Mouse (Mus musculus): ENCODE results near the gene Tubgcp6.

Gene Tubgcp6

GRCm38 (mm10) chr15:89122649-89123366 is at the start of gene Tubgcp6:
TSS of gene Tubgcp6 (minus strand) at chr15:89123112.
- peak; percentile 95 for DNase-seq (ENCODE audit: low spot score)

GRCm38 (mm10) chr15:89172276-89172935 is 49.5 kb upstream of the Tubgcp6 start:
- DNase-seq (ENCODE audit: low spot score) = no peak

GRCm38 (mm10) chr15:89171526-89172051 is 48.7 kb upstream of the Tubgcp6 start:
- DNase-seq (ENCODE audit: low spot score) = no peak

- DNase-seq (ENCODE audit: low spot score) = no peak
Measured at GRCm38 (mm10) chr15:89170102-89170501, 47.2 kb upstream of the Tubgcp6 start.

GRCm38 (mm10) chr15:89169431-89169830 is 46.5 kb upstream of the Tubgcp6 start:
- DNase-seq (ENCODE audit: low spot score) = peak; percentile 89

GRCm38 (mm10) chr15:89168922-89169321 is 46.0 kb upstream of the Tubgcp6 start:
- no peak for DNase-seq (ENCODE audit: low spot score)

- DNase-seq (ENCODE audit: low spot score) = no peak
Measured at GRCm38 (mm10) chr15:89165478-89165877, 42.6 kb upstream of the Tubgcp6 start.

GRCm38 (mm10) chr15:89161397-89161796 is 38.5 kb upstream of the Tubgcp6 start:
- no peak for DNase-seq (ENCODE audit: low spot score)

- no peak for DNase-seq (ENCODE audit: low spot score)
Measured at GRCm38 (mm10) chr15:89158516-89158915, 35.6 kb upstream of the Tubgcp6 start.

- DNase-seq (ENCODE audit: low spot score) = peak; percentile 72
Measured at GRCm38 (mm10) chr15:89157954-89158353, 35.0 kb upstream of the Tubgcp6 start.

GRCm38 (mm10) chr15:89152312-89152711 is 29.4 kb upstream of the Tubgcp6 start:
- DNase-seq (ENCODE audit: low spot score) = no peak

- no peak for DNase-seq (ENCODE audit: low spot score)
Measured at GRCm38 (mm10) chr15:89150041-89150390, 27.1 kb upstream of the Tubgcp6 start.

GRCm38 (mm10) chr15:89149271-89150040 is 26.5 kb upstream of the Tubgcp6 start, which contains the start of gene Mapk11:
TSS of gene Mapk11 (minus strand) at chr15:89149628.
- DNase-seq (ENCODE audit: low spot score) = no peak

GRCm38 (mm10) chr15:89148496-89149270 is 25.8 kb upstream of the Tubgcp6 start:
- DNase-seq (ENCODE audit: low spot score) = no peak

- no peak for DNase-seq (ENCODE audit: low spot score)
Measured at GRCm38 (mm10) chr15:89147895-89148294, 25.0 kb upstream of the Tubgcp6 start.

- no peak for DNase-seq (ENCODE audit: low spot score)
Measured at GRCm38 (mm10) chr15:89147456-89147855, 24.5 kb upstream of the Tubgcp6 start.

- DNase-seq (ENCODE audit: low spot score) = no peak
Measured at GRCm38 (mm10) chr15:89147024-89147423, 24.1 kb upstream of the Tubgcp6 start.

GRCm38 (mm10) chr15:89146537-89146936 is 23.6 kb upstream of the Tubgcp6 start:
- peak; percentile 57 for DNase-seq (ENCODE audit: low spot score)

- DNase-seq (ENCODE audit: low spot score) = no peak
Measured at GRCm38 (mm10) chr15:89145813-89146350, 23.0 kb upstream of the Tubgcp6 start.

GRCm38 (mm10) chr15:89144965-89145364 is 22.1 kb upstream of the Tubgcp6 start:
- no peak for DNase-seq (ENCODE audit: low spot score)

- DNase-seq (ENCODE audit: low spot score) = no peak
Measured at GRCm38 (mm10) chr15:89143134-89143533, 20.2 kb upstream of the Tubgcp6 start.

All from layer of hippocampus, adult 11-12 months (tissue).